Mouse (Mus musculus) heart, postnatal 0 days (tissue): ENCODE data around the gene Pigw.

Experiments
- CTCF ChIP-seq: IDR thresholded peaks from 2 replicates; pipeline ENCODE4 v1.5.1; 2016; ENCODE audit warnings: antibody characterized with exemption, control low read depth, low read depth
- EP300 ChIP-seq: IDR thresholded peaks from 2 replicates; pipeline ENCODE4 v1.6.1; 2016; ENCODE audit warnings: antibody characterized with exemption, low read depth

- TF ChIP-seq CTCF, result no peak
- no peak for TF ChIP-seq EP300
Observed at GRCm38 (mm10) chr11:84914673-84915072, 34.6 kb upstream of the Pigw start.
